Mouse (Mus musculus): ENCODE results near the gene Gm14698. TPM values are rescaled to one million over a fixed set of nuclear protein-coding genes. Genes with fewer than 3 reads are reported as not detected.
"Not testable (repeated sequence)": the region's sequence is repeated elsewhere in the genome, so short reads cannot be mapped to it uniquely, and the experiment has no call there.

The Gm14698 gene
- total RNA-seq (2021) = 1.0 and 3.1 TPM in 2 replicates
- long read RNA-seq, full-length matches to known transcripts = 6 of 6 reads
- long read RNA-seq, partial matches to known transcripts = 0 of 6 reads
- long read RNA-seq, other reads (novel, unspliced or antisense) = 0 of 6 reads

DNA sequence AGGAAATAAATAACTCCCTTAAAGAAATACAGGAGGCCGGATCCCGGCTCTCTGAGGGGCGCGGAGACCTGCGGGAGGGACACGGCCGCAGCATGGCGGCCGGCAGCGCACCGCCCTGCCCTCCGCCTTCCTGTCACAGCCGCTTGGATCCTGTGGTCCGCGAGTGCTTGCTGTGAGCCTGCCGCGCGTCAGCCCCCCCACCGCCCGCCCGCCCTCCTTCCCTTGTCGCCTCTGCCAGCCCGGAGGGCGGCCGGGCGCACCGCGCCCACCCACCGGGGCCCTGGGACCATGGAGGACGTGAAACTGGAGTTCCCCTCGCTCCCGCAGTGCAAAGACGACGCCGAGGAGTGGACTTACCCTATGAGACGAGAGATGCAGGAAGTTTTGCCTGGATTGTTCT is at the start of gene Gm14698:
Gm14698 (plus strand) TSS at position 35 of the 400 bp plus-strand sequence.
- DNase-seq = peak; percentile 0

DNA sequence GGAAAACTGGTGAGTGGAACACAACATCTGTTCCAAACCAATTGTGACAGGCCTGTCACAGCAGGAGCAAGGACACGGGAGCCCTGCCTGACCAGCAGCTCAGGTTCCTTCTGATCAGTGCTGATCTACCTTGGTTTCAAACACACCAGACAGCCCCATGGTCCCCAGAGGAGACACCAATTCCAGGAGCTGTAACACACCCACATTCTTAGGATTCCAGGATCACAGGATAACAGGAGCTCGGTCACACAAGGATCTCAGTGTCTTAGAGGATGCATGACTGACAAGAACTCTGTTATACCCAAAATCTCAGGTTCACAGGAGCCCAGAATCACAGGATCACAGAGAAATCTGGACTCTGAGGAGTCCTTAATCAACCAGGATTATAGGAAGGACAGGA is 444 bp upstream of the Gm14698 start:
- DNase-seq = not testable (repeated sequence)

- no peak for DNase-seq
Observed at GRCm38 (mm10) chrX:68839548-68840444, 18.9 kb downstream of the Gm14698 start.

GRCm38 (mm10) chrX:68865145-68865544 is 44.3 kb downstream of the Gm14698 start:
- DNase-seq = no peak

Other genes starting within 250 kb of the Gm14698 start
- 47.8 and 54.4 TPM in 2 replicates for gene Fmr1, start 142.6 kb upstream of the Gm14698 start, total RNA-seq (2021)
- gene Fmr1nb, start 59.3 kb upstream of the Gm14698 start, total RNA-seq (2021) = not detected in 2 replicates
- not detected in 2 replicates for gene Gm6812, start 72.0 kb downstream of the Gm14698 start, total RNA-seq (2021)